Comparison of ENCODE assay signal across 8 mouse cellular contexts in the genomic region with DNA sequence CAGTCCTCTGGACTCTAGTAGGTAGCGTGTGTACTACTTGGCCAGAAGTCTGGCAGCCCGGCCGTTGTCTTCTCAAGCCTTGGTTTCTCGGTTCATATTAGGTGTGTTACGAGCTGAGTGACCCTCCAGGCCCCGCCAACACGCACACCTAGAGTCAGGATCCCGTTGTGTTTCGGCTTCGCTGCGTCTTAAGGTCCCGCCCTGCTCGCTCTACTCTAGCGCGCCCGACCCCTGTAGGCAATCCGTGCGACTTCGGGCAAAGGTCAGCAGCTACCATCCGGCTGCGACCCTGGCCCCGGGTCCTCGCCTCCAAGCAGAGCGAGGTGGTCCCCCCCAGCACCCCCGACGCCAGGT. TPM values are rescaled to one million over a fixed set of nuclear protein-coding genes. Genes with fewer than 3 reads are reported as not detected.
DNase-seq lines count a peak whose midpoint lies in the region; ATAC-seq and TF ChIP-seq lines count a peak whose summit lies in the region.

No protein-coding gene starts in this region.

- 0 out of 2 replicates have a peak, but pooled peaks have one; percentile 3 for ATAC-seq in limb, embryonic 13.5 days (ENCODE audit: low FRiP score, low read depth)
- peak; percentile 19; the same call in 1 of the 2 replicates for ATAC-seq in stomach, embryonic 16.5 days (ENCODE audit: insufficient read depth, low FRiP score)

- DNase-seq in cerebellum, adult 2 months, result no peak
- no peak for DNase-seq in cerebellum, adult 11 months
- no peak for DNase-seq in testis, postnatal 14 days (ENCODE audit: low spot score)
- no peak for DNase-seq in adrenal gland, adult (ENCODE audit: inconsistent age in 2 of 2, low spot score in 1 of 2)
- no peak for DNase-seq in gastrocnemius, postnatal 10 days

- peak overlapping the region; percentile 79 for H3K9ac ChIP-seq in limb, embryonic 13.5 days
- peak overlapping the region; percentile 83 for H3K9ac ChIP-seq in stomach, embryonic 16.5 days (ENCODE audit: low read length)

- H3K27ac ChIP-seq in cerebellum, adult 2 months (ENCODE audit: insufficient read depth, low read length), result peak overlapping the region; percentile 93
- H3K27ac ChIP-seq in testis, adult 2 months (ENCODE audit: control insufficient read depth, insufficient read depth, low read depth, low read length), result peak overlapping the region; percentile 93
- H3K27ac ChIP-seq in limb, embryonic 13.5 days, result peak overlapping the region; percentile 52
- peak overlapping the region; percentile 96 for H3K27ac ChIP-seq in stomach, embryonic 16.5 days (ENCODE audit: low read length)

- peaks cover 8% of the 10 kb centered on the region for H3K4me1 ChIP-seq in cerebellum, adult 2 months (ENCODE audit: control insufficient read depth, insufficient read depth, low read length)
- H3K4me1 ChIP-seq in testis, adult 2 months (ENCODE audit: control insufficient read depth, insufficient read depth, low read length), result peaks cover 25% of the 10 kb centered on the region
- H3K4me1 ChIP-seq in limb, embryonic 13.5 days, result peaks cover 18% of the 10 kb centered on the region
- peaks cover 15% of the 10 kb centered on the region; the same call in 1 of the 2 replicates for H3K4me1 ChIP-seq in stomach, embryonic 16.5 days (ENCODE audit: control insufficient read depth, insufficient read depth, low read length)

- TF ChIP-seq POLR2A in cerebellum, adult 2 months (IDR thresholded peaks at IDR 0.05; ENCODE audit: borderline replicate concordance, insufficient read depth, low read length), result no peak
- no peak for TF ChIP-seq POLR2A in testis, adult 2 months (IDR thresholded peaks at IDR 0.05; ENCODE audit: control insufficient read depth, low read depth, low read length)

- H3K4me3 ChIP-seq in cerebellum, adult 2 months (replicated peaks; ENCODE audit: insufficient read depth, low read depth, low read length), result peak overlapping the region; percentile 73
- H3K4me3 ChIP-seq in testis, adult 2 months (ENCODE audit: control insufficient read depth, low read depth, low read length), result peak overlapping the region; percentile 96
- H3K4me3 ChIP-seq in limb, embryonic 13.5 days, result peak overlapping the region; percentile 73
- H3K4me3 ChIP-seq in stomach, embryonic 16.5 days (replicated peaks; ENCODE audit: low read length), result peak overlapping the region; percentile 77

- TF ChIP-seq CTCF in cerebellum, adult 2 months (IDR thresholded peaks at IDR 0.05; ENCODE audit: borderline replicate concordance, insufficient read depth, low read depth, low read length), result no peak
- TF ChIP-seq CTCF in testis, adult 2 months (IDR thresholded peaks at IDR 0.05; ENCODE audit: control insufficient read depth, insufficient read depth, insufficient replicate concordance, low read depth, low read length), result no peak

- H3K9me3 ChIP-seq in limb, embryonic 13.5 days, result no peaks in the 10 kb centered on the region
- H3K9me3 ChIP-seq in stomach, embryonic 16.5 days (replicated peaks; ENCODE audit: control insufficient read depth, low read length), result no peaks in the 10 kb centered on the region

- no peaks in the 10 kb centered on the region for H3K36me3 ChIP-seq in testis, adult 2 months (ENCODE audit: control insufficient read depth, insufficient read depth, low read length)
- H3K36me3 ChIP-seq in limb, embryonic 13.5 days, result peaks cover 14% of the 10 kb centered on the region
- 0 out of 2 replicates have a peak, but pooled peaks cover 9% of the 10 kb centered on the region for H3K36me3 ChIP-seq in stomach, embryonic 16.5 days (ENCODE audit: control insufficient read depth, insufficient read depth, low read length)

- under 1% methylated on average over 26 of the region's 26 CpGs for WGBS in cerebellum, adult 2 months
- 2% methylated on average over 26 of the region's 26 CpGs for WGBS in limb, embryonic 13.5 days
- 2% methylated on average over 26 of the region's 26 CpGs for whole genome bisulfite sequencing in stomach, embryonic 16.5 days

- H3K27me3 ChIP-seq in cerebellum, adult 2 months (ENCODE audit: control insufficient read depth, insufficient read depth, low read length), result no peaks in the 10 kb centered on the region
- H3K27me3 ChIP-seq in testis, adult 2 months (ENCODE audit: control insufficient read depth, insufficient read depth, low read length), result no peaks in the 10 kb centered on the region
- H3K27me3 ChIP-seq in limb, embryonic 13.5 days, result peaks cover 60% of the 10 kb centered on the region
- no peaks in the 10 kb centered on the region for H3K27me3 ChIP-seq in stomach, embryonic 16.5 days (ENCODE audit: control insufficient read depth, insufficient read depth, low read length)

- peak overlapping the region; percentile 91 for H3K4me2 ChIP-seq in limb, embryonic 13.5 days (replicated peaks)
- H3K4me2 ChIP-seq in stomach, embryonic 16.5 days (ENCODE audit: low read depth, low read length), result peak overlapping the region; percentile 97

RNA-seq across cellular contexts. Expression of a gene that starts 0.7 kb away (rescaled TPM):
- 5.1 and 5.6 TPM in 2 replicates for polyA plus RNA-seq in cerebellum, adult 2 months (2012; rRNA removed)
- polyA plus RNA-seq in testis, adult 2 months (2012; rRNA removed), result 15.4 and 16.7 TPM in 2 replicates
- 2.3 and 2.7 TPM in 2 replicates for polyA plus RNA-seq in limb, embryonic 13.5 days (2015; fragmentation: Nextera tagmentation; extraction: Ambion mirVana)
- 7.4 and 7.8 TPM in 2 replicates for polyA plus RNA-seq in stomach, embryonic 16.5 days (2015; fragmentation: Nextera tagmentation; extraction: Ambion mirVana)
- 1 to 10 TPM; 1.6 to 2.7 TPM for total RNA-seq in gastrocnemius, postnatal 10 days (2021)

RNA-seq across cellular contexts. Expression of a gene that starts 6.7 kb away (rescaled TPM):
- polyA plus RNA-seq in cerebellum, adult 2 months (2012; rRNA removed), result 0.05 TPM in 1 of 2 replicates, not detected in the other
- polyA plus RNA-seq in testis, adult 2 months (2012; rRNA removed), result 8.5 and 10.1 TPM in 2 replicates
- polyA plus RNA-seq in limb, embryonic 13.5 days (2015; fragmentation: Nextera tagmentation; extraction: Ambion mirVana), result 1.7 and 3.0 TPM in 2 replicates
- polyA plus RNA-seq in stomach, embryonic 16.5 days (2015; fragmentation: Nextera tagmentation; extraction: Ambion mirVana), result 21.5 and 29.5 TPM in 2 replicates
- total RNA-seq in gastrocnemius, postnatal 10 days (2021), result not detected

RNA-seq across cellular contexts. Expression of a gene that starts 34.5 kb away (rescaled TPM):
- 79.1 and 83.5 TPM in 2 replicates for polyA plus RNA-seq in cerebellum, adult 2 months (2012; rRNA removed)
- polyA plus RNA-seq in testis, adult 2 months (2012; rRNA removed), result 27.3 and 36.7 TPM in 2 replicates
- polyA plus RNA-seq in limb, embryonic 13.5 days (2015; fragmentation: Nextera tagmentation; extraction: Ambion mirVana), result 143 and 144 TPM in 2 replicates
- polyA plus RNA-seq in stomach, embryonic 16.5 days (2015; fragmentation: Nextera tagmentation; extraction: Ambion mirVana), result 109 and 125 TPM in 2 replicates
- total RNA-seq in gastrocnemius, postnatal 10 days (2021), result 10 to 100 TPM; 44.9 to 50.4 TPM

RNA-seq across cellular contexts. Expression of a gene that starts 42.9 kb away (rescaled TPM):
- polyA plus RNA-seq in cerebellum, adult 2 months (2012; rRNA removed), result 139 and 143 TPM in 2 replicates
- 108 and 120 TPM in 2 replicates for polyA plus RNA-seq in testis, adult 2 months (2012; rRNA removed)
- polyA plus RNA-seq in limb, embryonic 13.5 days (2015; fragmentation: Nextera tagmentation; extraction: Ambion mirVana), result 61.5 and 62.7 TPM in 2 replicates
- polyA plus RNA-seq in stomach, embryonic 16.5 days (2015; fragmentation: Nextera tagmentation; extraction: Ambion mirVana), result 43.3 and 45.2 TPM in 2 replicates
- 10 to 100 TPM; 31.6 to 39.9 TPM for total RNA-seq in gastrocnemius, postnatal 10 days (2021)

RNA-seq across cellular contexts. Expression of a gene that starts 56.8 kb away (rescaled TPM):
- 176 and 185 TPM in 2 replicates for polyA plus RNA-seq in cerebellum, adult 2 months (2012; rRNA removed)
- 11.0 and 12.7 TPM in 2 replicates for polyA plus RNA-seq in testis, adult 2 months (2012; rRNA removed)
- polyA plus RNA-seq in limb, embryonic 13.5 days (2015; fragmentation: Nextera tagmentation; extraction: Ambion mirVana), result 12.1 and 13.4 TPM in 2 replicates
- 9.5 and 10.8 TPM in 2 replicates for polyA plus RNA-seq in stomach, embryonic 16.5 days (2015; fragmentation: Nextera tagmentation; extraction: Ambion mirVana)
- 1 to 10 TPM; 5.1 to 7.2 TPM for total RNA-seq in gastrocnemius, postnatal 10 days (2021)
